Mouse (Mus musculus) neural tube, embryonic 12.5 days (tissue): Measurements from ENCODE around the gene Myo1a. TPM values are rescaled to one million over a fixed set of nuclear protein-coding genes. Genes with fewer than 3 reads are reported as not detected.
A peak's percentile ranks its signal among the peaks of the same experiment; 100 is the strongest.
"Not testable (repeated sequence)": the region's sequence is repeated elsewhere in the genome, so short reads cannot be mapped to it uniquely, and the experiment has no call there.

Source experiments
- ATAC-seq: fragments of 200-750 bp; cut with Nextera tagmentation; 2 replicates; pipeline ENCODE4 v1.8.0; 2017; ENCODE audit warnings: low read depth, mild to moderate bottlenecking, moderate TSS enrichment, moderate library complexity; ENCODE audit not compliant: low FRiP score
- H3K27ac ChIP-seq: fragments of 300-500 bp; sonication (generic); 2 replicates; pipeline ENCODE4 v1.5.1; 2016
- H3K27me3 ChIP-seq: fragments of 300-500 bp; sonication (generic); replicated peaks from 2 replicates; pipeline ENCODE4 v1.6.1; 2016; ENCODE audit warnings: mild to moderate bottlenecking
- H3K36me3 ChIP-seq: fragments of 300-500 bp; sonication (generic); 2 replicates; pipeline ENCODE4 v1.6.1; 2016; ENCODE audit warnings: mild to moderate bottlenecking
- H3K4me1 ChIP-seq: fragments of 300-500 bp; sonication (generic); 2 replicates; pipeline ENCODE4 v1.6.1; 2016
- H3K4me2 ChIP-seq: fragments of 300-500 bp; sonication (generic); replicated peaks from 2 replicates; pipeline ENCODE4 v1.6.1; 2016; ENCODE audit warnings: mild to moderate bottlenecking
- H3K4me3 ChIP-seq: fragments of 300-500 bp; sonication (generic); 2 replicates; pipeline ENCODE4 v1.5.1; 2016
- H3K9ac ChIP-seq: fragments of 300-500 bp; sonication (generic); 2 replicates; pipeline ENCODE4 v1.6.1; 2016; ENCODE audit warnings: mild to moderate bottlenecking
- H3K9me3 ChIP-seq: fragments of 300-500 bp; sonication (generic); 2 replicates; pipeline ENCODE4 v1.6.1; 2016; ENCODE audit warnings: mild to moderate bottlenecking
- WGBS: fragments of 180-500 bp; shearing (Covaris S2); methylation state at CpG from one replicate; pipeline ENCODE4 v1.1.7; 2016; 5-methylcytosine and 5-hydroxymethylcytosine counted together
- polyA plus RNA-seq: library from polyadenylated mRNA; unstranded; fragments of >200 nt; fragmentation: Nextera tagmentation; extraction: Ambion mirVana; gene quantifications from 2 replicates; pipeline ENCODE4 v1.2.1, GENCODE M21; 2016

Gene Myo1a
- polyA plus RNA-seq, 1 experiment from 2014 or later: 0.58 TPM

GRCm38 (mm10) chr10:127751548-127751947 lies 46.6 kb downstream of the Myo1a start, which contains the start of gene Gpr182:
Gpr182 (minus strand) TSS chr10:127751732.
- no peak within 1 kb of the TSS for H3K27ac ChIP-seq
- no peaks in the 10 kb centered on the region for H3K9me3 ChIP-seq
- peaks cover 21% of the 10 kb centered on the region for H3K36me3 ChIP-seq
- peak within 1 kb of the TSS; percentile 37 for H3K4me2 ChIP-seq
- WGBS: 67% methylated on average over 8 of the region's 8 CpGs
- H3K27me3 ChIP-seq: no peaks in the 10 kb centered on the region
- H3K4me3 ChIP-seq: no peak within 1 kb of the TSS
- no peak for ATAC-seq
- no peak within 1 kb of the TSS for H3K9ac ChIP-seq
- H3K4me1 ChIP-seq: peaks cover 26% of the 10 kb centered on the region

DNA sequence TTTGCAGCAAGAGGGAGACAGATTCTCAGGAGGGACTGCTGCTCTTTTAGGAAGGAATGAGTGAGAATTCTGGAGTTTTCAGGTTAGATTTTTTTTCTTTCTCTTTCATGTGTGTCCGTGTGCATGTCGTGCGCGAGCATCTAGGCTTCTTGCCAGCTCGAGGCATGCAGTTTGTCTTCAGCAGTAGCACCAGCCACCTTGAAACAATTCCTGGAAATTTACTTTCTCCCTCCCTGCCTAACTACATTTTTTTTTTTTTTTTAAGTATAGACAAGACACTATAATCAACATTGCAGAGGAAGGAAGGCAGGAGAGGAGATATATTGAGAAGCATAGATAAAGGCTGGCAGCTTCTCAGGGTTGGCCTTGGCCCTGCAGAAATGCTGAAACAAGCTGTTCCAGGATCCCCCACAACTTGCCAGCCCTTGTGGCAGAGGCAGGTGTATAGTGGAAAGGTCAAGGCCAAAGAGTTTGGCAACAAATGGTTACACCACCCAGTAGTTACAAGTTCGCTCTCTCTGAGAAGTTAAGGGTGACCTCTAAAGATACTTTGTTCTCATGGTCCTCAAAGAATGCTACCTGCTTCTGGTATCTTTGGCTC lies 49.7 kb downstream of the Myo1a start:
- H3K9me3 ChIP-seq: 0 out of 2 replicates have a peak, but pooled peaks cover 2% of the 10 kb centered on the region
- ATAC-seq: no peak
- WGBS: 85% methylated on average over 6 of the region's 6 CpGs

GRCm38 (mm10) chr10:127755246-127755645 lies 50.3 kb downstream of the Myo1a start:
- Histone ChIP-seq H3K36me3 (no peaks in the 10 kb centered on the region), H3K9ac (no peak overlapping the region), H3K4me1 (0 out of 2 replicates have a peak, but pooled peaks cover 2% of the 10 kb centered on the region), H3K27me3 (no peaks in the 10 kb centered on the region), H3K4me2 (no peak overlapping the region), H3K9me3 (0 out of 2 replicates have a peak, but pooled peaks cover 2% of the 10 kb centered on the region), H3K4me3 (no peak overlapping the region), H3K27ac (no peak overlapping the region)
- WGBS: 81% methylated on average over 3 of the region's 3 CpGs
- ATAC-seq: no peak

More for the DNA sequence above, 49.7 kb downstream of the Myo1a start:
- Histone ChIP-seq H3K36me3 (no peaks in the 10 kb centered on the region), H3K4me3 (no peak overlapping the region), H3K4me1 (0 out of 2 replicates have a peak, but pooled peaks cover 8% of the 10 kb centered on the region), H3K4me2 (no peak overlapping the region), H3K9ac (no peak overlapping the region), H3K27ac (no peak overlapping the region), H3K27me3 (no peaks in the 10 kb centered on the region)

DNA sequence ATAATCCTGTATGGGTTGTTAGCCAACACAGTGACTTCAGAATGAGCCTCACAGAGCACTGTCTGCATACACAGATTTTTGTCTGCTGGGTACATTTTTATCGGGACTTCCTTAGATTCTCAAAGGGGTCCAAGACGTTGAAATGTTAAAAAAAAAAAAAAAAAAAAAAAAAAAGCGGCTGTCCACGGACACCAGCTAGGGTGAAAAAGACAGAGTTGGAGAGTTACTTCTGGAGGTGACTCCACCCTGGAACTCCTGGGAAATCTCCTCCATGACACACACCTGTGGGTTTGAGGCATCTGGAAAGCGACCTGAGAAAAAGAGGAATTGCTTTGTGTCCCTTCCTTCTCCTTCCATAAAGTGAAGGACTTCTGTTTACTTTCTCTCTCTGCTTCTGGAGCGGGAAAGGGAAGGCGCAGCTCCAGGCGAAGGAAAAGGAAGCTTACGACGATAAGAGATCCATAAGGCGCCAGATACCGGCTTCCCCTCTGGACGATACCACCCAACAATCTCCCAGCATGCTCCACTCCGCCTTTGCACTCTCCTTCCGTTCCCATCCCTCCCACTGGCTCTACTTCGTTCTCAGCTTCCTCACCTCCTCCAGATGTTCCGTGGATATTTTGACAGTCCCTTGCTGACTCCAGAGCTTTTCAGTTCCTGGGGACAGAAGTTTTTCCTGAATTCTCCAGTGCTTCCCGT lies 50.9 kb downstream of the Myo1a start:
- Histone ChIP-seq H3K4me2 (peak overlapping the region; percentile 29), H3K9me3 (0 out of 2 replicates have a peak, but pooled peaks cover 2% of the 10 kb centered on the region), H3K36me3 (no peaks in the 10 kb centered on the region), H3K27me3 (no peaks in the 10 kb centered on the region), H3K4me3 (no peak overlapping the region), H3K27ac (no peak overlapping the region), H3K9ac (no peak overlapping the region), H3K4me1 (no peaks in the 10 kb centered on the region)
- 43% methylated on average over 18 of the region's 18 CpGs for WGBS
- ATAC-seq: no peak

- H3K36me3 ChIP-seq: no peaks in the 10 kb centered on the region
- H3K9ac ChIP-seq: no peak within 1 kb of the TSS
- H3K9me3 ChIP-seq: 0 out of 2 replicates have a peak, but pooled peaks cover 2% of the 10 kb centered on the region
- H3K4me2 ChIP-seq: no peak within 1 kb of the TSS
- WGBS: 80% methylated on average over 9 of the region's 9 CpGs
- no peaks in the 10 kb centered on the region for H3K4me1 ChIP-seq
- H3K27ac ChIP-seq: no peak within 1 kb of the TSS
- no peak for ATAC-seq
- no peaks in the 10 kb centered on the region for H3K27me3 ChIP-seq
- no peak within 1 kb of the TSS for H3K4me3 ChIP-seq
These were observed 54.5 kb downstream of the Myo1a start, which contains the start of the genes Rdh1 and Rdh16f1 for GRCm38 (mm10) chr10:127759181-127760110. Rdh1 (plus strand) TSS chr10:127759721. Rdh16f1 (plus strand) TSS chr10:127759787.

GRCm38 (mm10) chr10:127762926-127763325 lies 58.0 kb downstream of the Myo1a start:
- H3K9ac ChIP-seq, H3K36me3 ChIP-seq, H3K27me3 ChIP-seq, H3K4me2 ChIP-seq, ATAC-seq, H3K4me1 ChIP-seq, H3K27ac ChIP-seq, H3K4me3 ChIP-seq, H3K9me3 ChIP-seq: not testable (repeated sequence)
- 88% methylated on average over 10 of the region's 10 CpGs for WGBS

DNA sequence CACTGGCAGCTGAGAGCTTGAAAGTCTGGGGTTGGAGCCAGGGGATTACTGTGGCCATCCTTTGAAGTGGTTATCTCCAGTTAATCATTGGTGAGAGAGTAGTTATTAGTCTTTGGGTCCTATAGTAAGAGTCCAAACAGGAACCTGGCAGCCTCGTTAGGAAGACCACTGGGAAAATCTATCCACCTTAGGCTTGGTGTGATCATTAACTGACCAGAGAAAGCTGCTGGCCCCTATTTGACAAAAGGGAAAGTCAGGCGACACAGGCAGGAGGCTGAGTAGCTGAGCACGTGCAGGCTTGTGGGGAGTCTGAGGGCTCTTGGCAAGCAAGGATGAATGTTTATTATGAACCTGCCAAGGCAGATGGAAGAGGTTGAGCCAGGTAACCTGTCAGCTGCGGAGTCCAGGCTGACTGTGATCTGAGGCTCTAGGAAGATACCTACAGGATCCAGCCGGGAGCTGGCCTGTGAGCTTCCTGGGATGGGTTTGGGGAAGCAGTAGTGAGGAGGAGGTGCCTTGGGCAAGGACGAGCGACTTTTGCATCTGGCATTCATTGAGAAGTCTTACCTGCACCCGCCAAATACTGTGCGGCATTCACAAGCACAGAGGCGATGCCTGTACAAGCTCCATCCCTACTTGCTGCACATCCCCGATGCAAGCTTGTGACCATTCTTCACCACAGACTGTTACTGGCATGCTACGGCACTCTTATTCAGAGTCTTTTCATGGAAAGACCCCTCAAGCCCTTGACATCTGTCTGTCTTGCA lies 59.1 kb downstream of the Myo1a start:
- Histone ChIP-seq H3K4me3 (no peak overlapping the region), H3K9me3 (no peaks in the 10 kb centered on the region), H3K27me3 (no peaks in the 10 kb centered on the region), H3K36me3 (no peaks in the 10 kb centered on the region), H3K4me2 (no peak overlapping the region), H3K27ac (no peak overlapping the region), H3K4me1 (no peaks in the 10 kb centered on the region), H3K9ac (no peak overlapping the region)
- no peak for ATAC-seq
- WGBS: 67% methylated on average over 12 of the region's 12 CpGs

GRCm38 (mm10) chr10:127766564-127766963 lies 61.6 kb downstream of the Myo1a start:
- no peaks in the 10 kb centered on the region for H3K4me1 ChIP-seq
- H3K4me3 ChIP-seq: no peak overlapping the region
- no peak overlapping the region for H3K4me2 ChIP-seq
- H3K36me3 ChIP-seq: no peaks in the 10 kb centered on the region
- no peak overlapping the region for H3K27ac ChIP-seq
- WGBS: 95% methylated on average over 1 of the region's 1 CpGs
- H3K27me3 ChIP-seq: no peaks in the 10 kb centered on the region
- H3K9me3 ChIP-seq: no peaks in the 10 kb centered on the region
- no peak overlapping the region for H3K9ac ChIP-seq
- no peak for ATAC-seq

Other genes with a start within 250 kb of the Myo1a start
- gene Stac3, start 203.5 kb upstream of the Myo1a start, polyA plus RNA-seq: 4.3 and 5.8 TPM in 2 replicates
- 7.3 and 7.6 TPM in 2 replicates for gene Ndufa4l2, start 190.2 kb upstream of the Myo1a start, polyA plus RNA-seq
- gene Shmt2, start 182.7 kb upstream of the Myo1a start, polyA plus RNA-seq: 74.2 and 76.9 TPM in 2 replicates
- gene Nxph4, start 170.6 kb upstream of the Myo1a start, polyA plus RNA-seq: 112 and 125 TPM in 2 replicates
- gene Lrp1, start 84.0 kb upstream of the Myo1a start, polyA plus RNA-seq: 85.7 and 96.0 TPM in 2 replicates
- 7.2 and 7.5 TPM in 2 replicates for gene Stat6, start 62.2 kb upstream of the Myo1a start, polyA plus RNA-seq
- 7.2 and 8.0 TPM in 2 replicates for gene Nemp1, start 38.3 kb upstream of the Myo1a start, polyA plus RNA-seq
- 5.6 and 6.9 TPM in 2 replicates for gene Nab2, start 36.6 kb upstream of the Myo1a start, polyA plus RNA-seq
- 0.91 TPM in 1 of 2 replicates, not detected in the other for gene Tac2, start 19.3 kb downstream of the Myo1a start, polyA plus RNA-seq
- gene Zbtb39, start 34.4 kb downstream of the Myo1a start, polyA plus RNA-seq: 4.9 and 5.5 TPM in 2 replicates
- 0.28 and 0.41 TPM in 2 replicates for gene Gpr182, start 46.6 kb downstream of the Myo1a start, polyA plus RNA-seq
- 0.05 and 0.09 TPM in 2 replicates for gene Rdh1, start 54.6 kb downstream of the Myo1a start, polyA plus RNA-seq
- gene Rdh16f1, start 54.6 kb downstream of the Myo1a start, polyA plus RNA-seq: not detected in 2 replicates
- gene Rdh9, start 71.2 kb downstream of the Myo1a start, polyA plus RNA-seq: 0.09 and 0.10 TPM in 2 replicates
- not detected in 2 replicates for gene Rdh16, start 96.0 kb downstream of the Myo1a start, polyA plus RNA-seq
- gene Rdh19, start 144.8 kb downstream of the Myo1a start, polyA plus RNA-seq: not detected in 2 replicates
- gene Rdh16f2, start 161.3 kb downstream of the Myo1a start, polyA plus RNA-seq: not detected in 2 replicates
- gene Rdh7, start 183.6 kb downstream of the Myo1a start, polyA plus RNA-seq: not detected in 2 replicates
- not detected in 2 replicates for gene Sdr9c7, start 193.3 kb downstream of the Myo1a start, polyA plus RNA-seq